Mouse (Mus musculus): ENCODE results near the gene Phactr2.

The Phactr2 gene

GRCm38 (mm10) chr10:13162031-13162430 lies 312.2 kb downstream of the Phactr2 start:
- DNase-seq (ENCODE audit: low spot score): no peak

- no peak for DNase-seq (ENCODE audit: low spot score)
These were observed 313.3 kb downstream of the Phactr2 start for GRCm38 (mm10) chr10:13160913-13161312.
